Mouse (Mus musculus) MN1 (cell line): Measurements from ENCODE around the gene Mapk11.

ENCODE experiments used
- DNase-seq: peaks from one replicate; pipeline ENCODE4 v3.0.0-alpha.2; 2016; ENCODE audit warnings: low spot score

The Mapk11 gene

GRCm38 (mm10) chr15:89141443-89141842 lies 8.0 kb downstream of the Mapk11 start:
- DNase-seq = no peak

GRCm38 (mm10) chr15:89140659-89141252 lies 8.7 kb downstream of the Mapk11 start, which contains the start of gene Mapk12:
Gene Mapk12 (minus strand): TSS chr15:89140703.
- peak; percentile 79 for DNase-seq

- peak; percentile 76 for DNase-seq
Measured at GRCm38 (mm10) chr15:89140048-89140658, 9.3 kb downstream of the Mapk11 start.

GRCm38 (mm10) chr15:89138531-89138930 lies 10.9 kb downstream of the Mapk11 start:
- DNase-seq = no peak

GRCm38 (mm10) chr15:89138046-89138405 lies 11.4 kb downstream of the Mapk11 start:
- DNase-seq = no peak

- no peak for DNase-seq
Measured at GRCm38 (mm10) chr15:89137378-89138045, 11.9 kb downstream of the Mapk11 start.

- no peak for DNase-seq
Measured at GRCm38 (mm10) chr15:89136461-89137155, 12.8 kb downstream of the Mapk11 start.

GRCm38 (mm10) chr15:89131316-89131715 lies 18.1 kb downstream of the Mapk11 start:
- no peak for DNase-seq

GRCm38 (mm10) chr15:89130245-89130644 lies 19.2 kb downstream of the Mapk11 start:
- DNase-seq = no peak

GRCm38 (mm10) chr15:89128382-89129350 lies 20.8 kb downstream of the Mapk11 start, which contains the start of gene Hdac10:
Gene Hdac10 (minus strand): TSS chr15:89128700.
- peak; percentile 92 for DNase-seq

- DNase-seq = no peak
Measured at GRCm38 (mm10) chr15:89127364-89127940, 22.0 kb downstream of the Mapk11 start.

- DNase-seq = no peak
Measured at GRCm38 (mm10) chr15:89126622-89127021, 22.8 kb downstream of the Mapk11 start.

- no peak for DNase-seq
Measured at GRCm38 (mm10) chr15:89125351-89125750, 24.1 kb downstream of the Mapk11 start.

- no peak for DNase-seq
Measured at GRCm38 (mm10) chr15:89124312-89124711, 25.1 kb downstream of the Mapk11 start.

- no peak for DNase-seq
Measured at GRCm38 (mm10) chr15:89123595-89123994, 25.8 kb downstream of the Mapk11 start.

- peak; percentile 96 for DNase-seq
Measured at GRCm38 (mm10) chr15:89122649-89123366, 26.6 kb downstream of the Mapk11 start, which contains the start of gene Tubgcp6. Gene Tubgcp6 (minus strand): TSS chr15:89123112.

- no peak for DNase-seq
Measured at GRCm38 (mm10) chr15:89118007-89118406, 31.4 kb downstream of the Mapk11 start.

GRCm38 (mm10) chr15:89110147-89110546 lies 39.3 kb downstream of the Mapk11 start:
- peak; percentile 92 for DNase-seq

- DNase-seq = no peak
Measured at GRCm38 (mm10) chr15:89106976-89107375, 42.5 kb downstream of the Mapk11 start.

GRCm38 (mm10) chr15:89106073-89106472 lies 43.4 kb downstream of the Mapk11 start:
- DNase-seq = no peak
